Mouse (Mus musculus) adrenal gland, postnatal 10 days (tissue): ENCODE measurements around the gene Ufsp2. TPM values are rescaled to one million over a fixed set of nuclear protein-coding genes. Genes with fewer than 3 reads are reported as not detected.

ENCODE experiments used
- DNase-seq: peaks from one replicate; pipeline ENCODE4 v3.0.0; 2021; ENCODE audit warnings: mixed read lengths
- long read RNA-seq, 2 experiments: library from polyadenylated mRNA; stranded (forward); transcript quantifications; one replicate each; pipeline ENCODE4 v2.0.0; 2021
- total RNA-seq, 2 experiments: library from RNA; stranded (reverse); gene quantifications; 2 replicates each; pipeline ENCODE4 v1.2.3; 2021

Gene Ufsp2
- 10 to 100 TPM; 50.9 to 52.5 TPM for total RNA-seq
- long read RNA-seq, experiment 1, transcript Ufsp2-202 (4 exons, 603 nt) = minor isoform, 6 of 61 reads
- long read RNA-seq, experiment 1, transcript Ufsp2-201 (12 exons, 1,640 nt) = major isoform, 40 of 61 reads
- long read RNA-seq, experiment 1, partial matches to known transcripts = 2 of 61 reads
- long read RNA-seq, experiment 1, other reads (novel, unspliced or antisense) = 10 of 61 reads
- long read RNA-seq, experiment 2, transcript Ufsp2-201 (12 exons, 1,640 nt) = major isoform, 26 of 38 reads
- long read RNA-seq, experiment 2, partial matches to known transcripts = 4 of 38 reads
- long read RNA-seq, experiment 2, other reads (novel, unspliced or antisense) = 7 of 38 reads

DNA sequence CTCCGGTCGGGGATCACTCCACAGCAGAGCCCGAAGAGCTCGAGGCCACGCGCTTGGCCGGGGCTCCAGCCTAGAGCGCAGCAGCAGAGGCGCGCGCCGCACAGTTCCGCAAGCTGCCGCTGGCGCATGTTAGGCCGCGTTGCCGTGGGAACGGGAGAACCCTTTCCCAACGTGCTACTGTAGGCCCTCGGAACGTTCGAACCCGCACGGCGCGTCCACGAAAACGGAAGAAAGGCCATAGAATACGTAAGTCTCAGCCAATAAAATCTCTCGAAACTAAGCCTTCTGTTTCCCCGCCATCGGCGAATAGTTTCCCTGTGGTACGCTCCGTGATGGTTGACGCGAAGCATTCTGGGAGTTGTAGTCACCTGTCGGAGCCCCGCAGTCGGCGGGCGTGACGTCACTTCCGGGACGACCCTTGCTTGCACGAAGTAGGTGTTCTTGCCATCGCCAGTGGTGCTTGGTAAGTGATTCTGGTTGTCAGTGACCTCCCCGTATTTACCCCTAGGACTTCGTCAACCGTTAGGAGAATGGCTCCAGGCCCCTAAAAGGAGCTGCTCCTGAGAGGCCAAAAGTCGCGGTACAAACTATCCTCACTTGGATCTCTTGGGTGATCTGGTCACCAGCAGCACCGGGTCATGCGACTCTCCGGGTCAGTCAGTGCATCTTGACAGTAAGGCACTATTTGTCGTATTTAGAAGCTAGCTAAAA is at the start of gene Ufsp2, which contains the start of gene 1700029J07Rik:
Ufsp2 (plus strand) TSS at position 403 of the 711 bp plus-strand sequence.
1700029J07Rik (minus strand) TSS at position 127 of the 711 bp plus-strand sequence.
- DNase-seq = peak; percentile 97

DNA sequence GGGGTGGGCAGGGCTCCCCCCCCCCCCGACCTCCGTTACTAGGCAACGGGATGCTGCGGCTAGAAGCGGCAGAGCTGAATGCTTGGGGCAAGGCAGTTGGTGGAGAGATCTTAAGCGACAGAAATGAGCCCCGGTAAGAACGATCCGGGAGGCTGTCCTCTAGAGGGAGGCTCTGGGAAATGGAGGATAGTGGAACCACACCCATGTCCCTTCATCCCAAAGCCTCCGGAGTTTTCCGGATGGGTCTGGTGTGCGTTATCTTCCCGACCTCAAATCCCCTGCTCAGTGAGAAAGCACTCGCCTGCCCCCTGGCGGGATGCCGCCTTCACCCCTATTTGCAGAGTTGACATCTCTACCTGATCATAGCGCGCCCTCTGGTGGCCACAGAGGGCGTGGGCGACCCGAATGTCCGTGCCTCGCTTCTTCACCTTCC is 40.7 kb upstream of the Ufsp2 start, which contains the start of gene Ccdc110:
Ccdc110 (plus strand) TSS at position 38 of the 433 bp plus-strand sequence.
- DNase-seq = peak; percentile 99

- no peak for DNase-seq
Observed at GRCm38 (mm10) chr8:45936986-45937385, 38.3 kb upstream of the Ufsp2 start.

- DNase-seq = no peak
Observed at GRCm38 (mm10) chr8:45946283-45946682, 29.0 kb upstream of the Ufsp2 start.

DNA sequence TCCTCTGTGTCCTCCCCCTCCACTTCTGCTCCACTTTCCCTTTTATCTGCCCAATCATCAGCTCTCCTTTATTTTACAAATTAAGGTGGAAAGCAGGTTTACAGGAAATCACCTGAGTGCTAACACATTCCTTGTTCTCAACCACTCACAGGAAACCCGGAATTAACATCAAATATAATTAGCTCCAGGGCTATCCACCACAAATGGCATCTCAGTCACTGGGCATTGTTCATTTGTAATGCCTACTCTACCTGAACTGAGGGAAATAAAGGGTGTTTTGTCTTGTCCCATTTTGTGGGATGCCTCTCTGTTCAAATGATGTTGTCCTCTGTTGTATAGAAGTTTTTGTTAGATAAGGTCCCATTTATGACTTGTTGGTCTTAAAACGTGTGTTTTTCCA is 24.7 kb upstream of the Ufsp2 start:
- no peak for DNase-seq

- no peak for DNase-seq
Observed at GRCm38 (mm10) chr8:45970894-45971293, 4.4 kb upstream of the Ufsp2 start.

- no peak for DNase-seq
Observed at GRCm38 (mm10) chr8:45973988-45974505, 1.3 kb upstream of the Ufsp2 start.

DNA sequence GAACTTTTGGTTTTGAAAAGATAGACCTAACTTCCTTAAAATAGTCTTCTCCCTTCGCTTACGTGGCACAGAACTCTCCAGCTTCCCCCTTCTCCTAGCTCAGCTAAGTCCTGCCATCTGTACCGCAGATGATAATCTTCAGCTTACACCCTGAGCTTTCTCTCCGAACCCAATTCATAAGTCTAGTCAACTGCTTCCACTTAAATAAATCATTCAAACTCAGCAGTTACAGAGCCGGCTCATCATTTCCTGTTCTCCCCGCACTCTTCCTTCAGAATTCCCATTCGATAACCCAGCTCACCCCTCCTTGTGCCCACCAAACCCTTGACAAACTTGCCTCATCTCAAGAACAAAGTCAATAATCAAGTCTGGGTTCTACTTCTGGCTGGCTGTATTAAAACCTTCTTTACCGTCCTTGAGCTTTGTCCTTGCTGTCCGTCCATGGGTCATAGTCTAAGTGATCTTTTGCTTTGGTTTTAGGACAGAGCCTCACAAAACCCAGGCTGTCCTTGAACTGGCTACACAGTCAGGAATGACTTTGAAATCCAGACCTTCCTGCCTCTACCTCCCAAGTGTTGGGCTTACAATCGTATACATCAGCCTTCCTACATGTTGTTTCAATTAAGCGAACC is 625 bp downstream of the Ufsp2 start:
- DNase-seq = no peak

GRCm38 (mm10) chr8:45986665-45987064 is 11.3 kb downstream of the Ufsp2 start:
- no peak for DNase-seq

DNA sequence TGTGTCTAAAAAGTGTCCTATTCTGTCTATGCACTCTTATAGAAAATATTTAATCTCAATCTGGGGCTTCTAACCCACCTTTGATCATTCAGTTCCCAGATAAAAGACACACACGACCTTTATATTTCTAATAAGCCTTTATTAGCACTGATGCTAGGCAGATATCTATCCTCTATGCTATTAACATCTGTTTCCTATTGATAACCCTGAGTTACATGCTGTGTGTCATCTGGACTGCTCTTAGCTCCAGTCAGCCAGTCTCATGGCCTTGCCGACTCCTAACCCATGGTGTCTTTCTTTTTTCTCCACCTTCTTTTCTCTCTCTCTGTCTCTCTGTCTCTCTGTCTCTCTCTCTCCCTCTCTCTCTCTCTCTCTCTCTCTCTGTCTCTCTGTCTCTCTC is 12.9 kb downstream of the Ufsp2 start:
- no peak for DNase-seq

DNA sequence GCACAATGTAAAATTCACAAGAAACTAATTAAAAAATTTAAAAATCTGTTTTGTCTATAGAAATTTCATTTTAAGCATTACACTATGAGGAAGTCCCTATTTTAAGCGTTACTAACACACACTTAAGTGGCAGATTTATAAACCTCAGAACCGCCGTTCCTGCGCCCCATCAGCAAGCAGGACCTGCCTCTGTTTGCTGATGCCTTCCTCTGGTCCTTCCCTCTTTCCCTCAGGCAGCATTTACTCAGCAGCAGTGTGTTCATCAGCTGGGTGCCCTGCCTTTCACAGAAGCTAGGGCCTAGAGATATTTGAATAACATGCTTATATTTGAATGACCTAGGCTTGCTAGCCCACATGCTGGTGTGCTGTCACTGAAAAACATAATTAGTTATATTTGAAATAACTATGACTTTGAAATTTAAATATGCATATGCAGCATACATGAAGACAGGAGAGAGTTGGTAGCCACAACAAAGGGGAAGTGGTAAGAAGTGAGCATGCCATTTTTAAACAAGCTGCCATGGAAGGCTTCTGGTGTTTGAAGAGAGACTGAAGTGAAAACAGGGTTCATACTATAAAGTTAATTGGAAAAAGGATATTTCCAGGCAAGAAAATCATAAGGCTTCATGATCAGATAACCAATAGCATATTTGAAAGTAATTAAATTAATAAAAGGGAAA is 15.4 kb downstream of the Ufsp2 start:
- no peak for DNase-seq

DNA sequence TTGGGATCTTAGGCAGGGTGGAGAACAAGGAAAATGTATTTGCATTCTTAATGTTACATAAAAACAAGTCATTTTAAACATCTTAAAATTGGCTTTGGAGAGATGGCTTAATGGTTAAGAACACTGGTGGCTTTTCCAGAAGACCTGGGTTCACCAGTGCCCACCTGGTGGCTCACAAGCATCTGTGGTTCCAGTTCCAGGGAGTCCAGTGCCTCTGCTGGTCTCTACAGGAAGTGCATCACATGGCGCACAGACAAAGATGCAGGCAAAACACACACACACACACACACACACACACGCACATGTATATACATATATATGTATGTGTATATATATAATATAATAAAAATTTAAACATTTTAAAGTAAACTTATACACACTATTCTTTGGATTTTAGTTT is 18.8 kb downstream of the Ufsp2 start:
- DNase-seq = no peak

GRCm38 (mm10) chr8:45995576-45995975 is 20.2 kb downstream of the Ufsp2 start:
- no peak for DNase-seq

DNA sequence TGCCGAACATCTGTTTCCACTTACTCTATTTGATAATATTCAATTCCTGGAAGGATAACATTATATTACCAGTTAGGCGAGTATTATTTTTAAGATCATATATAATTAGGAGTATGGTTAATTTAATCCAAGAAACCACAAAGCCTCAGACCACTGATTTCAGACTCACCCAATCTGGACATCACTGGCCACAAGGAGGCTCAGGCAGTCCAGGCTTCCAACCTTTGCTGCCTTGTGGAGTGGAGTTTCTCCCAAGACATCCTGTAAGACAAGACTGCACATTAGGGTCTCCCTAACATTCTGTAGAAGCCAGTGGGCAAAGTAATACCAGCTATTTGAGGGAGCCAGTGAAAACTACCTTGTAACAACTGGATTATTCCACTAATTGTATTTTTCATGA is 22.9 kb downstream of the Ufsp2 start:
- DNase-seq = no peak

GRCm38 (mm10) chr8:45999138-45999783 is 23.9 kb downstream of the Ufsp2 start, which contains the start of gene Lrp2bp:
Lrp2bp (plus strand) TSS chr8:45999303.
- peak; percentile 17 for DNase-seq

GRCm38 (mm10) chr8:45999784-46000705 is 24.7 kb downstream of the Ufsp2 start:
- peak; percentile 100 for DNase-seq

DNA sequence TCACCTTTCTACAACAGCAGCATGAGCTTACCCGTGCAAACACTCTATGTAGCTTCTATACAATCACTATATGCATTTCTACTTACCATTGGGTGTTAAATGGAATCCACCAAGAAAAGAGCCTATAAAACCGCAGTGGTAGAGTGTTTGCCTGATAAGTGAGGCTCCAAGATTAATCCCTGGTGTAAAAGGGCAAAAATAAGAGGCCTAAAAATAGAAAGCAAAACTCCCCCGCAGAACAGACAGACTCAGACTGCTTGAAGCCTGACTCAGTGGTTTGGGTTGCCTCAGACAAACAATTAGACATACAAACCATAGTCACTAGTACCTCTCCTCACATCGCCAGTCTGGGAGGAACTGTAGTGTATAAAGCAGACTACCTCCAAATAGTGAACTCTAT is 30.3 kb downstream of the Ufsp2 start, which contains the start of gene Ankrd37:
Ankrd37 (minus strand) TSS at position 112 of the 400 bp plus-strand sequence.
- no peak for DNase-seq

DNA sequence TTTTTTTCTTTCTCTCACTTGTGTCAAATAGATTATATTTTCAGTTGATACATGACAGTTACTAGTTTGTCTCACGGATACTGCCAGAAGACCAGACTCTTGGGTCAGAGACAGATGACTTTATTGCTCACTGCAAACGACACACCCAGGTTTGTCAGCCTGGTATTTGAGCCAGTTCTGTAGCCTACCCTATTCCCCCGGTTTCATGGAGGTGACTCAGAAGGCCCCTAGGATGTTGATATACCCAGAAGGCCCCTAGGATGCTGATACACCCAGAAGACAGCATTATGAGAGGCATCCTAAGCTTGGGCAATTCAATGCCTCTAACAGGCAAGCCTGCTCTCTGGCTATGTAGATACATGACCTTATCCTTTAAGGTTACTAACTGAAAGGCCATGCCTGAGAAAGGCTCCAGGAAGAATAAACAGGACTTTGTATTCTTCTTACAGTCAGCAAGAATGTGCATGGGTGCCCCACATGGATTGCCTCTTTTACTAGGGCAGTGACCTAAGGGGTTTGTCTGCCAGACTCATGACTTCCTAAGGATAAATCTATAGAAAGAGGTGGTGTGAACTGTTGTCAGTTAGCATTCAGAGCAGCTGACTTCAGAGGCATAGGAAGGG is 31.8 kb downstream of the Ufsp2 start:
- DNase-seq = no peak

GRCm38 (mm10) chr8:46010306-46010705 is 35.0 kb downstream of the Ufsp2 start:
- DNase-seq = no peak
